Mouse (Mus musculus) left cerebral cortex, adult 2 months (tissue): ENCODE measurements around the gene Ahdc1. TPM values are rescaled to one million over a fixed set of nuclear protein-coding genes. Genes with fewer than 3 reads are reported as not detected.

Source experiments
- DNase-seq, 2 experiments: peaks; one replicate each; pipeline ENCODE4 v3.0.0; 2021 to 2022; ENCODE audit warnings: low spot score in 2 of 2, mixed read lengths in 1 of 2; ENCODE audit errors: extremely low spot score in 1 of 2
- H3K27ac ChIP-seq: fragments of 200-600 bp; 2 replicates; pipeline ENCODE4 v1.8.1; 2022
- H3K4me3 ChIP-seq: fragments of 200-600 bp; 2 replicates; pipeline ENCODE4 v1.8.1; 2022
- CTCF ChIP-seq: fragments of 200-600 bp; IDR thresholded peaks from 2 replicates; pipeline ENCODE4 v1.8.1; 2022; ENCODE audit warnings: antibody characterized with exemption, mild to moderate bottlenecking, moderate library complexity
- intact Hi-C: fragments of 180-260 bp; cut with DNase I; formaldehyde crosslinking; loops from one replicate; pipeline ENCODE4 v1.15.1; 2025
- total RNA-seq, 2 experiments: library from RNA; stranded (reverse); gene quantifications; 2 replicates each; pipeline ENCODE4 v1.2.3; 2021

Gene Ahdc1
- total RNA-seq, 2 experiments from 2014 or later = 108 to 132 TPM

DNA sequence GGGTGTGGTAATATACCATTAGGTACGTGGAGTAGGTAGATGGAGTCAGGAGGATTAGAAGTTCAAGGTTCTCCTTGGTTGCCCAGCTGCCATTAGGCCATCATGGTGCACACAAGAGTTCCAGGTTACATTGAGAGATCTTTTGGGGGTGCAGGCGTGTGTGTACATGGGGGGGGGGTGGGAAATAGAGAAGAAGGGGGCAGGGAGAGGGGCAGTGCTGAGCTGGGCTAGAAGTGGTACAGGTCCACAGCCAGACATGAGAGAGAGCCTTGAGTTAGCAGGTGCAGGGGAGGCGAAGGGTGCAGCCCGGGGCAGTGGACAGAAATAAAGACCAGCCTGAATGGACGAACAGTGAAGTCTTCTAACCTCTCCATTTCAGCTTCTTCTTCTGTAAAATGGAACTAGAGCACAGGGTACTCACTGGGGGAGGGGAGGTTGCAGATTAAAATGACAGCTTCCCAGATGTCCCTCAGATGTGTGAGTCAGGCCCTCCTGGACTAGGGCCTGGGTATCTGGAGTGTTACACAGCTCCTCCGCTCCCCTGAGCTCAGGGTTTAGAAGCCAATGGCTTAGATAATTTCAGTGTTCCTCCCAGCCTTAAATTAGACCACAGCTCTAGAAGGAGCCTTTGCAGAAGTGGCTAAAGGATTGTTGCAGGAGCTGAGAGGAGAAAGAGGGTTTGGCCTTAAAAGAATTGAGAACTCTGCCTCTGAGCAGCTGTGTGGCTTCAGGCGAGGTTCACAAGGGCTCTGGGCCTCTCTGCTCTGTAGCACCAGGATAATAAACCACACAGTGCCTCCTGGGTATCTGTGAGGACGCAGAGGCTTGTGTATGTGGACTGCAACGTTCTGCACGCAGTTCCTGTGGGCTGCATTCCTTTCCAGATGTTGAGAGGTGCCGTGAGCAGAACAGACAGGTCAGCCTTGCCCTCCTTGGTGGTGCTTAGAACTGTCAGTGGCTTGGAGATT, 47.7 kb downstream of the Ahdc1 start:
- intact Hi-C loops = loop anchor here (5.0 kb wide), 1 partner anchor 116 kb away; no protein-coding TSS in a partner anchor
- H3K27ac ChIP-seq = peak overlapping the region; percentile 47; the same call in 1 of the 2 replicates
- H3K4me3 ChIP-seq = no peak overlapping the region
- no peak for TF ChIP-seq CTCF
- no peak for DNase-seq

DNA sequence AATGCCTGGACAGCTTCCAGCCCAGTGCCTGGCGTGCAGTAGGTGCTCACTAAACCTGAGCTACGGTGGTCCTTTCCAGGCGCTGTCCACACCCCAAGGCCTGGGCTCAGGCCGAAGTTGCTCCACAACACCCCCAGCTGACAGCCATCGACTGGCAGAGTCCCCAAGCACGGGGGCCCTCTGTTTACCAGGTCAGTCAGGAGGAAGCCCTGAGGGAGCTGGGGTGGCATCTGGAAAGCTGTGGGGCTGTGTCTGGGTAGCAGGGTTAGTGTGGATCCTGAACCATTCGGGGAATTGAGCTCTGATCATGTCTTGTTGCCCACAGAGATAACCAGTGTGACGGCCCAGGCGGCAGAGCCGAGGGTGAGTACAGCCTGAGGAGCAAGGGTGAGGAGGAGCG, 49.6 kb downstream of the Ahdc1 start:
- intact Hi-C loops = no loop called here
- no peak for DNase-seq
- TF ChIP-seq CTCF = no peak
- no peak overlapping the region for H3K4me3 ChIP-seq
- H3K27ac ChIP-seq = no peak overlapping the region

DNA sequence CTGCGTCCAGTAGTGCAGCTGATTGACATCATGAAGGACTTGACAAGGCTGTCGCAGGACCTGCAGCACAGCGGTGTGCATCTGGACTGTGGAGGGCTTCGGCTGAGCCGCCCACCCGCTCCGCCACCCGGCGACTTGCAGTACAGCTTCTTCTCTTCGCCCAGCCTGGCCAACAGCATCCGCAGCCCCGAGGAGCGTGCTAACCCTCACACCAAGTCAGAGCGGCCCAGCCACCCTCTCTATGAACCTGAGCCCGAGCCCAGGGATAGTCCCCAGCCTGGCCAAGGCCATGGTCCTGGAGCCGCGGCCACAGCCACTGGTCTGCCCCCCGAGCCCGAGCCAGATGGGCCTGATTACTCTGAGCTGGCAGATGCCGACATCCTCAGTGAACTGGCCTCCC, 50.7 kb downstream of the Ahdc1 start:
- intact Hi-C loops = no loop called here
- Histone ChIP-seq H3K27ac (no peak overlapping the region), H3K4me3 (no peak overlapping the region)
- TF ChIP-seq CTCF = no peak
- no peak for DNase-seq

GRCm38 (mm10) chr4:133062286-133062685, 51.2 kb downstream of the Ahdc1 start:
- H3K4me3 ChIP-seq = no peak overlapping the region
- H3K27ac ChIP-seq = no peak overlapping the region
- intact Hi-C loops = no loop called here
- TF ChIP-seq CTCF = no peak
- no peak for DNase-seq

DNA sequence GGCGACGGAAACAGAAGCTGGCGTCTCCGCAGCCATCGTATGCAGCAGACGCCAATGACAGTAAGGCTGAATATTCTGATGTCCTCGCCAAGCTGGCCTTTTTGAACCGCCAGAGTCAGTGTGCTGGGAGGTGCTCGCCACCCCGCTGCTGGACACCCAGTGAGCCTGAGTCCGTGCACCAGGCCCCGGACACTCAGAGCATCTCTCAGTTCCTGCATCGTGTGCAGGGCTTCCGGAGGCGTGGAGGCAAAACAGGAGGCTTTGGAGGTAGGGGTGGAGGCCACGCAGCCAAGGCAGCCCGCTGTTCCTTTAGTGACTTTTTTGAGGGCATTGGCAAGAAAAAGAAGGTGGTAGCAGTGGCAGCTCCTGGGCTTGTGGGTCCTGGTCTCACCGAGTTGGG, 52.1 kb downstream of the Ahdc1 start:
- no peak overlapping the region for H3K27ac ChIP-seq
- no peak for TF ChIP-seq CTCF
- no peak for DNase-seq
- intact Hi-C loops = no loop called here
- no peak overlapping the region for H3K4me3 ChIP-seq

- TF ChIP-seq CTCF = no peak
- intact Hi-C loops = no loop called here
These were observed 52.7 kb downstream of the Ahdc1 start for GRCm38 (mm10) chr4:133063799-133064198.

GRCm38 (mm10) chr4:133064791-133065190, 53.7 kb downstream of the Ahdc1 start:
- intact Hi-C loops = no loop called here
- Histone ChIP-seq H3K4me3 (no peak overlapping the region), H3K27ac (no peak overlapping the region)
- no peak for DNase-seq
- TF ChIP-seq CTCF = no peak

More at GRCm38 (mm10) chr4:133063799-133064198, 52.7 kb downstream of the Ahdc1 start:
- DNase-seq = no peak
- Histone ChIP-seq H3K4me3 (no peak overlapping the region), H3K27ac (no peak overlapping the region)

DNA sequence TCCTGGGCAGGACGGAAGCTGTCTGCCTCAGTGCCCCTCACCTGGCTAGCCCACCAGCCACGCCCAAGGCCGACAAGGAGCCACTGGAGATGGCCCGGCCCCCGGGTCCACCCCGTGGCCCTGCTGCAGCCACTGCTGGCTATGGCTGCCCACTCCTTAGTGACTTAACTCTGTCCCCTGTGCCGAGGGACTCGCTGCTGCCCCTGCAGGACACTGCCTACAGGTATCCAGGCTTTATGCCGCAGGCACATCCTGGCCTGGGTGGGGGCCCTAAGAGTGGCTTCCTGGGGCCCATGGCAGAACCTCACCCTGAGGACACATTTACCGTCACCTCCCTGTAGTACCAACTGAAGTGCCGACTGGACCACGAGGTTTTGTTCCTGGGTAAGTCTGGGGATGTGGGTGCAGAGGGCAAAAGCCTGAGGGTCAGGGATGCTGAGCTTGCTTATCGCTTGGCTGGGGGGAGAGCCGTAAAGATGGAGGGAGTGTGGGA, 54.9 kb downstream of the Ahdc1 start:
- Histone ChIP-seq H3K4me3 (no peak overlapping the region), H3K27ac (no peak overlapping the region)
- intact Hi-C loops = no loop called here
- DNase-seq = no peak
- peak; percentile 11 for TF ChIP-seq CTCF

- no peak overlapping the region for H3K4me3 ChIP-seq
- H3K27ac ChIP-seq = peak overlapping the region; percentile 79
- TF ChIP-seq CTCF = no peak
- no peak for DNase-seq
- intact Hi-C loops = no loop called here
These were observed 57.5 kb downstream of the Ahdc1 start for GRCm38 (mm10) chr4:133068400-133069138.

- TF ChIP-seq CTCF = no peak
- H3K4me3 ChIP-seq = no peak overlapping the region
- no peak for DNase-seq
- H3K27ac ChIP-seq = peak overlapping the region; percentile 79
- intact Hi-C loops = loop anchor here (10.0 kb wide), 1 partner anchor 224 kb away; no protein-coding TSS in a partner anchor
These were observed 59.3 kb downstream of the Ahdc1 start for GRCm38 (mm10) chr4:133070388-133070787.

DNA sequence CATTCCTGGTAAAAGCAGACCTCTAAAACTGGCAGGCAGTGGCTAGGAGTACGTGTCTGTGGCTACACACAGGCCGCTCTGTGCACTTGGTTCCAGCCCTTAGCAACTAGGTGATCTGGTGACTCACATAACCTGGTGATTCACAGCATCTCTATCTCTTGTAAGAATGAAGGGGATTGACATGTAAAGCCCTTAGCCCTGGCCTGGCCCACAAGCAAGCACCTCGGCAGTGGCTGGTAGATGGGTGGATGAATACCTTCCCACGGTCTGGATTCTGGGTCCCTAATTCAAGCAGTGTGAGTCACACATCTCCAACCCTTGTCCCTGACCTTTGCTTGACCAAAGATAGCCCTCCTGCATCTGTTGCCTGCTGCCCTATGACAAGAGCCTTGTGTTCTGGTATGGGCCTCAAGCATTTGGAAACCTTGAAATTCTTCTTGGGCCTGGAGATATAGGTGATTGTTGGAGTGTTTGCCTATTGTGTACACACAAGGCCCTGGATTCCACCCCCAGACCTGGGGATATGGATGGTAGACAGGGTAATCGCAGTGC, 59.8 kb downstream of the Ahdc1 start:
- TF ChIP-seq CTCF = no peak
- Histone ChIP-seq H3K4me3 (no peak overlapping the region), H3K27ac (peak overlapping the region; percentile 79)
- intact Hi-C loops = loop anchor here (10.0 kb wide), 1 partner anchor 224 kb away; no protein-coding TSS in a partner anchor
- DNase-seq = no peak
